Mouse (Mus musculus) stomach, postnatal 0 days (tissue): ENCODE measurements around the gene Med12l.

ENCODE experiments used
- CTCF ChIP-seq: IDR thresholded peaks from 2 replicates; pipeline ENCODE4 v1.5.1; 2016; ENCODE audit warnings: antibody characterized with exemption, low read depth, mild to moderate bottlenecking, moderate library complexity
- EP300 ChIP-seq: optimal IDR thresholded peaks from 2 replicates; pipeline ENCODE3; 2016; ENCODE audit warnings: antibody characterized with exemption

DNA sequence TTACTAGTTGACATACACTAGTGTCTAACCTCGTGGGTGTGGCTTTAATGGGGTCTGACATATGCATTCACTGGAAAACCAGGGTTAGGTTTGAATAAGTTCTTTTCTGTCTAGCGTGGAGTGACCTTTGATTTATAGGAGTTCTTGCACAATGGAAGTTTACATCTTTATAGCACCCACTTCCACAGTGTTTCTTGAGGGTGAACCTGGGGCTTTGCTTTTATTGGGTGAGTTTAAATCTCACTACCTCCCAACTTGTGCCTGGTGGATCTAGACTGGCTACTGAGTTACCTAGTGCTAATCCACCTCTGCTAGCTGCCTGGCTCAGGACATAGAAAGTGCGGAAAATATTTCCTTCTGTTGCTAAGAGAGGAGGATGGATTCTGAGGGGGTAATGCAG, 106.3 kb downstream of the Med12l start:
- TF ChIP-seq EP300 (no peak), CTCF (no peak)
